Mouse (Mus musculus) mouse trophoblast stem cell (cell line): ENCODE results near the gene Maml2.

Experiments
- in situ Hi-C, 2 experiments: fragments of 300-500 bp; cut with MseI, MboI; formaldehyde crosslinking; loops; 2 replicates in 1 of 2; 3 replicates in 1 of 2; pipeline ENCODE4 v1.15.1; 2025

The Maml2 gene

DNA sequence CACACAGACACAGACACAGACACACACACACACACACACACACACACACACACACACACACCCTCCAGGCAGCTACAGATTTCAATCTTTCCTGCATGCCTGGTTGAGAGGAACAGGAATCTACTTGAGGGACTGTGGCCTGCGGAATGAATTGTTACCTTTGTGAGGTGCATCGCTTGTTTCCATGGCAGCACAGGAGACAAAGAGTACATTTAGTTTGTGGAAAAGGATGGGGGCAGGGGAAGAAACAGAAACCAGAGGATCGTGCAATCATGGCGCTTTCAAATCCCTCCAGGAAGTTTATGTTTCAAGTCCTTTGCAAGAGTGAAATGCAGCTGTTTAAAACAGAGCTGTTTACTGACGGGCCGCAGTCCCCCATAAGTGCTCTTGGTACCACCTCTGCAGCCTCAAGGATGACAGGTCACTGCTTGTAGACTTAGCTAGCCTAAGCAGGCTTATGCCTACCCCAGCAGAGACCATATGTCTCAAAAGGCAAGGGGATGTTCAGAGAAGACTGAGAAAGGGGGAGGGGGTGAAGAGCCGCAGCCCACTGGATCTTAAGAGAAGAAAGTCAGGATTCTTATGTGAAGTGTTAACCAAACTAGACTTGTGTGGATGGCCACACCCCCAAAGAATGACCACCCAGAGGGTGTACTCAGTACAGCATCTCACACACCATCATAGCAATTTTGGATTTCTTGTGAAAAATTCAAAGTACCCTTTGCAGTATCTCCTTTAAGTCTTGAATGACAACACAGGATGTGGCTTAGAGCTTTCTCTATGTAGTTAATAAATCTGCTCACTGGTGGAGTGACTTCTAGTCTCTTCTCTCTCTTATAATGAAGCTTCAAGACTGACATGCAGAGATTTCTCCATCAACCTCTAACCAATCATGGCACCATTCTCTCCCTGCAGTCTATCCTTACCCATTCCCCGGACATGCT is 315.8 kb downstream of the Maml2 start:
- in situ Hi-C loops, result no loop called here

DNA sequence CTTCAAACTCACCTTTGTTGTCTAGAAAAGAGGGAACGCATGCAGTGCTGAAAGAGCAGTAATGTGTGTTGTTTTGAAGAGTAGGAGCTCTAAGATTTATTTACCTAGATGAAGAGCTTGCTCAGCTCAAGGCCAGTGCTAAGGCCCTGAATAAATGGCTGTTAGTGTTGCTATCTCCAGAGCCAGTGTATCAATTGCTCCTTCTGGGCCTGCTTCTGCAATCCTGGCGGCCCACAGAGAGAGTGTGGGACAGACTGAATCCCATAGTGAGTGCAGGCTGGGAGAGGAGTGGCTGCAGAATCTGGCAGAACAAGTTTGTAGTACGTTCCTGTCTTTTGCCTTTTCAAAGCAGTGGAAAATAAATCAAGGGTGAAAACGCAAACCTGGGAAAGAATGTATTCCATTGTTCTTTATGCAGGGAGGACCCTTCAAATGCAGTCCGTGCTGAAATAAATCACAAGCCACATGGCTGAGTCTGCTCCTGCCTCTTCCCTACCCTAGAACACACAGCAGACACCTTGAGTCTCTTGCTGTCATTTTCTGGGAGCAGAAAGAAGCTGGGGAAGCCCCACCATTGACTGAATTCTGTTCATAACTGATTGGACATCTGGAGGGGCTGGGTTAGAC is 318.7 kb downstream of the Maml2 start:
- in situ Hi-C loops, result no loop called here

- in situ Hi-C loops, result no loop called here
These were observed 323.0 kb downstream of the Maml2 start for GRCm38 (mm10) chr9:13620794-13621193.

DNA sequence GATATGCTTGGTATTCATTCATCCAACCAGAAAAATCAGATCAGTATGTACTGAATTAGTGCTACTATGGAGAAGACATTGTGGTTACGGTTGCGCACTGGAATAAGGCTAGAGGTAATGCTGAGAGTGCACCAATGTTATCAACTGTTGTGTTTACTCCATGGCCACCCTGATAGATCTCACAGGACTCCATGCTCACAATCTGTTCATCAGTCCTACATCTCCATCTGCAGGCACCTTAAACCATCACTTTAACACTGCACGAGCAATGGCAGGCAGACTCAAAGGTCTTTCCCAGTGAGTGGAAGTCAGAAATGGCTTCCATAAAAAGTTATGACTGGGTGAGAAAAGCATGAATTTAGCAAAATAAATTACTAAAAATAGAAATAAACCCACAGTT is 324.2 kb downstream of the Maml2 start:
- in situ Hi-C loops, result no loop called here

GRCm38 (mm10) chr9:13622426-13622825 is 324.7 kb downstream of the Maml2 start:
- in situ Hi-C loops, result no loop called here

DNA sequence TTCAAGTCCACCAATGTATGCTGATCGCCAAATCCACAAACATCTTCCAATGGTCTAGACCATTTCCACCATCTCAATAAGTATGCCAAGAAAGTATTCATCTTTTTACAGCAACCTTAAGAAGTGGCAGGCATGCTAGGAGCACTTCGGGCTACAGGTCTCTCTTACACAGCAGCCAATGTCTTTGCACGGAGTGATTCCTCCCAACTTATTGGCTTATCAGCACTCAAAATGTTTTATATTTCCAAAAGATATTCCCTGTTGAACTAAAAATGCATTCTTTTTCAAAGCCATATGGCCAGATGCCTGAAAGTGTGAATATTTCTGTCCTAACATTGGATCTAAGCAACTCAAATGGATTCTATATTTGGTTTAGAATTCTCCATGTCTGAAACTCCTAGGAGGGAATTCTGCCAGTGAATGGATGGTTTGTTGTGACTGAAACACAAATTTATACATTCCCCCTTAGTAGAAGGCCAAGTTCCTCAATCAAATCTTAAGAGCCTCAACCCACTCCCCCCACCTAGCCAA is 326.2 kb downstream of the Maml2 start:
- in situ Hi-C loops, result no loop called here

DNA sequence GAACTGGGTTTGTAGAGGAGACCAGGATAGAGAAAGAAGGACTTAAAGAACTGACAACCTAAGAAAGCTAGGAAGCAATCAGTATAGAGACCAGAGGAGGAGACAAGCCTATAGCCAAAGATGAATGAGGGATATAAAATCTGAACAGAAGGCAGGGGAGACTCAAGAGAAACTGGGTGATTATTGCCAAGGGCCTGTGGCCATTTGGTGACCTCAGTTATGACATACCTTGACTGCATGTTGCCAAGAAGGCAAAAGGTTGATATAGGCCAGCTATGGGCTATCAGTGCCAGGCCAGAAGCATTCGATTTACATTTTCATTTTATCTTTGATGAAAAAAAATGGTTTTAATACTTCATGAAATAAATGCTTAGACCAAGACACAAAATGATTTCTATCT is 327.0 kb downstream of the Maml2 start:
- in situ Hi-C loops, result no loop called here

GRCm38 (mm10) chr9:13625215-13625614 is 327.5 kb downstream of the Maml2 start:
- in situ Hi-C loops, result no loop called here

- in situ Hi-C loops, result no loop called here
These were observed 328.7 kb downstream of the Maml2 start for GRCm38 (mm10) chr9:13626480-13626879.

DNA sequence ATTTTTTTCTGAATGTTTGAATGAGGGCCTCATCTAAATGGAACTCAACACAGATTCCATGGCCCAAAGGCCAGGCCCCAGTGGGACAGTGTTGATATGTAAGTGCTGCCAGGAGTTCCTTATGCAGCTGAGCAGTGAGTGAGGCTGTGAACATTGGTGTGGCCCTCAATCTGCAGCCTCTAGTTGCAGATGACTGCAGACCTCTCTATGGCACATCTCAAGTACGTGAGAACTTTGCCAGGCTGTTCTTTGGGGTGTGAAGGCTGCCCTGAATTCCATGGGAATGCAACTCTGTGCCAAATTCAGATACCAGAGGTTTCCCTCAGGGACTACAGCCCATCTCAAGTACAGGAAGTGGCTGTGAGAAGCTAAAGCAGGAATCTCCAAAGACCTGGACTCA is 335.6 kb downstream of the Maml2 start:
- in situ Hi-C loops, result no loop called here

GRCm38 (mm10) chr9:13639655-13640054 is 341.9 kb downstream of the Maml2 start:
- in situ Hi-C loops, result no loop called here

GRCm38 (mm10) chr9:13645153-13645552 is 347.4 kb downstream of the Maml2 start:
- in situ Hi-C loops, result no loop called here

GRCm38 (mm10) chr9:13651065-13651464 is 353.3 kb downstream of the Maml2 start:
- in situ Hi-C loops, result no loop called here

GRCm38 (mm10) chr9:13651828-13652227 is 354.1 kb downstream of the Maml2 start:
- in situ Hi-C loops, result no loop called here

- in situ Hi-C loops, result no loop called here
These were observed 354.7 kb downstream of the Maml2 start for GRCm38 (mm10) chr9:13652389-13652877.

DNA sequence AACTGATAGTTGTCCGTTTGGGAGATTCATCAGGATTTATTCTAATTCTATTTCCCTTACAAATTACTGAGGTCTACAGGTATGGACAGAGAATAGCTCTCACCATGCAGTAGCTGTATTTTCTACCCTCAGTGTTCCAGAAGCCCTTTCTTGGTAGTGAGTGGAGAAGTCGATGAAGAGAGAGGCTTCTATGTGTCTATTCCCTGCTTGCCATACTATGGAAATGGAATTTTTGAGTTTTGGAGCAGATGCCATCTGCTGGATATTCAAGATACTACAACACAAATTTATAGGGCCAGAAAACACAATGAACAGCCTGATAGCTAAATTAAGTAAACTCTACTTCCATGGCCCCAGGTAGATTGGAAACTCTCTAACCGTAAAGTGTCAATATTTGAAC is 355.2 kb downstream of the Maml2 start:
- in situ Hi-C loops, result no loop called here

DNA sequence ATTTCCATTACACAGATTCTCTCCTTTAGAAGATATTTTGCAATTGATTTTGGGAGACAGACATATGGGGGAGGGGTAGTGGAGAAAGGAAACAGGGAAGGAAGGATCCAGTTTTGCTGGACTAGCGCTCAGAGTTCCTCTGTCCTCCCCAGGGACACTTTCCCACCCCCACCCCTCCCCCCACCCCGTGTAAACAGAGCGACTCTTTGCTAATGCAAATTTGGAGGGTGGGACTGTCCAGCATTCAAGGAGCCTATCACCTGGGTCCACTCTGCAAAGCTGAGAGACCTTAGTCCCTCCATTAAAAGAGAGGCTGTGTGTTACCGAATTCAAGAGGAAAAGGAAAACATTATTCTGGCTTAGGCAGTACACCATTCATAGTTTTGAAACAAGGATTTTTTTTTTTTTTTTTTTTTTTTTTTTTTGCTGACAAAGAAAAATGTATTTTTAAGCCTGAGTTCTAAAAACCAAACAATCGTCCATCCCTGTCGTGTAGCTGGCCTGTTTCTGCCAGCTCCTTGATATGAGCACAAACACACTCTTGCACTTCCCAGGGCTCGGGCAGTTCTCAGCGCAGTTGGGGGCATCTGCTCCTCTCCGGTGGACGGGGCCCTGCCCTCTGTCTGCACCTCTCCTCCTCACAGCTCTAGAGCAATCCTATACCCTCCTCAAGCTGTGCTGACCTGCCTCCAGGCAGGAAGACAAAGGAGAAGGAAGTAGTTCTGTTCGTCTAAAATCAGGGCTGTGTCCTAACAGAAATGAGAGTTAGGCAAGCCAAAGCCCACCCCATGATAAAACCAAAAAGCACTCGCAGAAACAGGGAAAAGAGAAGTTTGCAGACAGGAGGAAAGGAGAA is 364.2 kb downstream of the Maml2 start:
- in situ Hi-C loops, result no loop called here

DNA sequence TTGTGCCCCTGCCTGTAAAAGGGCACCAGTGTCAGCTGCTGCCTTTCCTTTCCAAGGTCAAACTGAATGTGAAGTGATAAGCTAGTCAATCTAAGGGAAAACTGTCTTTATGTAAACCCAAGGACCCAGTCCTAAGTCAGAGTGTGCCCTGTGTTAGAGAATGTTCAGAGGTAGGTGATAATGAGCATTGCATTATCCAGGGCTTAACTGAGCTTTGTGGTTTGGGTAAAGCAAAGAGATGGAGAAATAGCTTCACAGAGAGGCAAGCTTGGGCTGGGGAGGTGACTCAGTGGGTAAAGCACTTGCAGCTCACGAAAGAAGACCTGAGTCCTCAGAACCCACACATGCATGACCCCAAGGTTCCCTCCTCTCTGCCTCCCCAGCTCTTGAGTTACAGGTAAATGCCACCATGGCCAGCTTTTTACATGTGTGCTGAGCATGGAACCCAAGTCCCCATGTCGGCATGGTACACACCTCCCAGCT is 367.8 kb downstream of the Maml2 start:
- in situ Hi-C loops, result no loop called here

- in situ Hi-C loops, result no loop called here
These were observed 370.2 kb downstream of the Maml2 start for GRCm38 (mm10) chr9:13667955-13668354.

- in situ Hi-C loops, result no loop called here
These were observed 371.0 kb downstream of the Maml2 start for GRCm38 (mm10) chr9:13668742-13669141.

DNA sequence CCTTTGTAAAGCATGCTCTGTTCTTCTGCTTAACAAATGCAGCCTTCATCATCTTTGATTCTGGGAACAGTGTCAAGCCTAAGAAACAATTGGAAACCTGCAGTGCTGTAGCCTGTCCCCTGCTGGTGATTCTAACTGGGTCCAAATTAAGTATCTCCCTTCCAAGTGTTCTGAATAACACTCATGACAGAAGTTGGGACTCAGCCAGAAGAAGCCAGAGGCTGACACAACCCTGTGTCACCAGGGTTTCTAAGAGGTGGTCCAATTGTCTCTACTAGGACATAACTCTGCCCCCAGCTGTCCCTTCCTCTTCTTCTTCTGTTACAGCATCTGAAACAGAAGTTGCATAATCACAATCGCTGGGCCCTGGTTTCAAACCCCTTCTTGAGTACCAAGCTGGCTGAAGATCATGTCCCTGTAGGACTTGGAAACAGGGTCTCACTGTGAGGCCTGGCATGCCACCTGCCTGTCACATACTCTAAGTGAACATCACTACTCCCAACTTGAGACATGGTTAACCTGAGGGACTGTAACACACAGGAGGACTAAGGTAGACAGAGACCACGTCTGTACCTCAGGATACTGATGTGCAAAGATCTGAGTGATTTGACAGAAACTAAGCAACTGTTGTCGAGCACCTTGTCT is 373.5 kb downstream of the Maml2 start:
- in situ Hi-C loops, result no loop called here
